Mouse (Mus musculus): ENCODE results near the gene Dnaaf5.

GRCm38 (mm10) chr5:139208183-139208582 lies 58.2 kb downstream of the Dnaaf5 start:
- no peak for TF ChIP-seq ZNF384 (IDR thresholded peaks at IDR 0.05; ENCODE audit: low read depth, low read length)
- no peak for TF ChIP-seq MAFK (IDR thresholded peaks at IDR 0.05; ENCODE audit: insufficient read depth, low read depth, low read length)
- TF ChIP-seq HCFC1 (IDR thresholded peaks at IDR 0.05; ENCODE audit: borderline replicate concordance, insufficient read depth, low read length): no peak
- TF ChIP-seq ZC3H11A (IDR thresholded peaks at IDR 0.05; ENCODE audit: borderline replicate concordance, low read depth, low read length): no peak

Measured in ES-E14 (cell line).